Mouse (Mus musculus) layer of hippocampus, adult 8-10 months (tissue): ENCODE measurements around the gene Nr2e1. TPM values are rescaled to one million over a fixed set of nuclear protein-coding genes. Genes with fewer than 3 reads are reported as not detected.

ENCODE experiments used
- DNase-seq, 2 experiments: peaks; one replicate each; pipeline ENCODE4 v3.0.0; 2022; ENCODE audit warnings: low spot score in 2 of 2
- total RNA-seq, 4 experiments: library from RNA; stranded (reverse); gene quantifications; 2 replicates each; pipeline ENCODE4 v1.2.4; 2022

The Nr2e1 gene
- total RNA-seq, 4 experiments from 2014 or later: 14.7 to 17.3 (median 16.0) TPM

DNA sequence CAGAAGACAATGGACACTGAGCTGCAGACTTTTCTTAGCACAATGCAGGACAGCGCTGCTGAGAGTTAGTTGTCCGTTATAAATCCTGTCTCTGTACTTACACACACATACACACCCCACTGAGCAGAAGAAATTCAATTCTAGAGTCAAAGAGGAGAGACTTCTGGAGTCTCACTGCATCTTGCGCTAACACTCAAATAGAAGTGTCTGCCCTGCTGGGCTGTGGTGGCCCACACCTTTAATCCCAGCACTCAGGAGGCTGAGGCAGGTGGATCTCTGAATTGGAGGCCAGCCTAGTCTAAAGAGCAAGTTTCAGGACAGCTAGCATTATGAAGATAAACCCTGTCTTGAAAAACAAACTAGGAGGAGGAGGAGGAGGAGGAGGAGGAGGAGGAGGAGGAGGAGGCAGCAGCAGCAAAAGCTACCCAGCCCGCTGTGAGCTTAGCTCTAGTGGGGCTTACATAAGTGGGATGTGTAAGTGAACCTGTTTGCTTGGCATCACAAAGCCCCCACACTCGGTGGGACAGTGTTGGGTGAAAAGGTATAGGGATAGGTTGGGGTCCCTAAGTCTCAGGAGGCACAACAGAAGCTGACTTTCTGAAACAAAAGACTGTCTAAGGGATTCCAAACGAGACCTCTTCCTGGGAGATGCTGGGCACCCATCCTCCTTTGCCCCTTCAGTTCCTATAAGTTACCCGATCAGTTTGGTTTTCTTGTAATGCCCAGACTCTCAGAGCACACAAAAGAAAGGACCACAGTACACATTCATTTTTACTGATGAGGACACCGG lies 4.7 kb upstream of the Nr2e1 start:
- DNase-seq: no peak

DNA sequence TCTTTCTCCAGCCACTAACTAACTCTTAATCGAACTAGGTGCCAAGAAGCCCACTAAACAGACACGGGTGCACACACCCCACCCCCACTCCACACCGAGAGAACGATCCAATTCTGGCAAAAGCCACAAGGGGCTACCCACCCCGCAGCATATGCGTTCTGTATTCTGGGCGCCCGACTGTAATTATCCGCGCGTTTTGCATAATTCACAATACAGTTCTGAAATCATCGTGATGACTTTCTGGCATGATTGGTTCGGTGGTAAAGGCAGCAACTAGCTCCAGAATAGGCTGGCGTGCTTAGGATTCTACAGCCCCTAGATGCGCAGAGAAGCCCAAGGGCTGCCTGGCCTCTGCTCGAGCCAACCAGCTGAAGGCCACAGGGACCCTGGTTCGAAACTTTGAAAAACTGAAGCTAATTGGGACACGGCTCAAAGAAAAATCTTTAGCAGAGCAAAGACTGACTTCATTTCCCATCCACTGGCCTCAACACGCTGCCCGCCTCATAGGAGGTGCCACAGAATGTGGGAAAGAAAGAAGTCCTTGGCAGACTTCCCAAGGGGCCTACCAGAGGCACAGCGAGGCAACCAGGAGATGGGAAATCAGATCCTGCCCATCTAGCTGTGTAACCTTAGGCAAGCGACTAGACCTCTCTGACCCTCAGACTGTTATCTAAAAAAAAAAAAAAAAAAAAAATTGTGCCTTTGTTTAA lies 2.3 kb upstream of the Nr2e1 start:
- no peak for DNase-seq

DNA sequence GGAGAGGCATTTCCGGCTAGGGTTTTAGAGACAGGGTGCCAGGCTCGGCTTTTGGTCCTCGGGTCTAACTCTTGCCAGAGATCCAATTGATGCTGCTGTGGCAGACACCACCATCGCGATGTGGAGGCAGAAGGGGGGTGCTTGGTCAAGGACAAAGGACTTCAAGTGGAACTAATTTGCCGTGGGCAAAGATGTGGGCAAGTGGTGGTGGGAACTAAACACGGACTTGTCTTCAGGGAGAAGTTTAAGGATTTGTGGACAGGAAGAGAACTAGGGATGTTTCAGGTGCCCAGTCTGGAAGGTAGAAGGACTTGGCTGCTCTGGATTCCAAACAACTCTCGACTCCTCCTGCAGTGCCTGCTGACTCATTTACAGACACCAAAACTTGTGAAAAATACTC lies 1.7 kb upstream of the Nr2e1 start:
- DNase-seq: no peak

DNA sequence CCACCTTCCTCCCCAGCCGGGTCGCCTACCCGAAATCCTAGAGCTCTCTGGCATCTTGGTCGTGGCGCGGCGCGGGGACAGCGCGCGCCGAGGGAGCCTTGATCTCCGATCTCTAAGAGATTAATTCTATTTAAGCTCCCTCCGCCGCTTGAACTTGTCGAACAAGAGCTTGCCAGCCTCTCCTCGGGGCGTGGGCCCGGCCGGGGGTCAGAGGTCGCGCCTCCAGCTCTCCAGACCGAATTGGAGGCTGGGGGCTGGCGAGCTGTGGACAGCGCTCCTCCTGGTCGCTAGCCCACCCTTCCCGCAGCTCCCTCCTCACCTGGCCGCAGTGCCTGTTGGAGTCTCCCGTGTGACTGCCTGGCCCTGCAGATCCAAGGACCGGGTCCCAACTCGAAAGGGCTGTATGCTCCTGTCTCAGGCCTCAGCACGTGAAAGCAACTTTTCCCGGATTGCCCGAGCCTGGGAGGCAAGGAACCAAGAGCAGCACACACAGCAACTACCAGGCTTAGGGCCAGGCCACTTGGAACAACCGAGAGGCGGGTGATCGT lies 1.1 kb upstream of the Nr2e1 start:
- no peak for DNase-seq

DNA sequence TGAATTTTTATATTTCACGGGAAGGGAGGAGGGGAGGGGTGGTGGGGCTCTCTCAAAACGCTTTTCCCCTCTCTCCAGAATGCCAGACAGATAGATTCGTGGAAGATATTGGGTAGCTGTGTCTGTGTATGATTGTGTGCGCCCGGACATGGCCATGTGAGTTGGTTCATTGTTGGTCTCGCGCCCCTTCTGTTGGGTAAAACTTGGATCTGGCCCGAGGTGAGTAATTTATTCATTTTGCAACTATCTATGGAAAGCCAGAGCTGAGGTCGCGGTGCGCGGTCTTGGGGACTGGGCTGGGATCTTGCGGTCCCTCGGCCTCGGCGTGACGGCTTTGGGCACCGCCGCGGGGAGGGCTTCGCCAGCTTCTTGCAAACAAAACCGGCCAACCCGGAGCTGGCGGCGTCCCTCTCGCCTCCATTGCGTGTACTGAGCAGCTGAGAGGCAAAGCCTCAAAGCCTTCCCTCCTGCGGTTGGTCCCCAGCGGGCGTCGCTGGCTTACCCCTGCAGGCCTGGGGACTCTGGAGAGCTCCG lies 537 bp upstream of the Nr2e1 start:
- DNase-seq: no peak

DNA sequence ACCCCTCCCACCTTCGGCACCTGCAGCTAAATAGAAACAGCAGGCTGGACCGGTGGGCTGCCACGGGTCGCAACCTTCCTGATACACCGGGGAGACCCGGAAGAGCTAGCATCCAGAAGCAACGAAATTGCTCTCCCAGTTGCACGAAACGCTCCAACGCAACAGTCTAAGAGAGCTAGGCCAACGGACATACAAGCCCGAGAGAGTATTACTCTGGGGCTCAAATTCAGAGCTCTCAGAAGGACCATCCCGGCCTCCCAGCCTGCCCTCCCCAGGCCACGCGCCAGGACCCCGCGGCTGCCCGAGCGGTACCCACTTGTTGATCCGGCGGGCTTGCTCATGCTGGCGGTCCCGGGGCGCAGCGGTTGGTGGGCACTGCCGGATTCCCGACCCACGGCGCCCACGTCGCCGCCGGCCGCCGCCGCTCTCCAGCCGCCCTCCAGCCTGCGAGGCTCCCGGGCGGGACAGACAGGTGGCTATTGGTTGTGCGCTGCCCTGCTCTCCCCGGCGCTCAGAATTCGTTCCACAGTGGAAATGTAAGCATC lies 794 bp downstream of the Nr2e1 start:
- no peak for DNase-seq

DNA sequence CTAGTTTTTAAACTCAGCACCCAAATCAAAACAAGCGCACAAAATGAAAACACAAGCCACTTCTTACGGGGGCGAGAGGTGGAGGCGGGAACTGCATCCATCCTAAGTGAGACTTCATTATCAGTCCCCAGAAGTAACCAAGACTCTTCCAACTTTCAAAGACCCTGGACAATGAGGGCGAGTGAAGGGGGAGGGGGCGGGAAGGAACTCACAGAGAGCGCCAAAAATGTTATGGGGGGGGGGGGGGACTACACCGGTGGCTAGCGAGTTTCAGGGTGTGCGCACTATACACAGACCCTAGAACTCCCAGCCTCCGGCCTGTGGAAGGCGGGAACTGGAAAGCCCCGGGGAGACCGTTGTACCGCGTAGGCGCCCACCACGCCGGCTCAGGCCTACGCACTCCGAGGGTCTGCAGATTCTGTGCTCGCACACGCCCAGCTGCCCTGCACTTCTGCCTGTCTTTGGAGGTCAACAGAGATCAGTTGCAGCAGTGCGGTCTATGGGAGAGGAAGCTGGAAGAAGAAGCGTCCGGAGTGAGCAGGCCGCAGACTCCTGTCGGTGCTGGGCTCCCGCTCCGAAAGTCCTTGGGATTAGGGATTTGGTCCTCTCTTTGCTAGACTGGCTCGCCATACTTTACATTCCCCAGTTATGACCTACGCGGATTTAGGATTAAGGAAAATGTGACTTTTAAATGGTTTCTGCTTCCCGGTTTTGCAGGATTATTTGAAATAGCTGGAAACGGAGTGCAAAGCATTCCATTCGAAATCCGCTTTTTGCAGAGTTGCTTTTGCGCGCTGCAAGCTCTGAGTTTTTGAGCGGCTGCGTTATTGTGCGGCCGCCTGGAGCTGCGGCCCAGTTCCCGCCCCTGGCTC lies 1.5 kb downstream of the Nr2e1 start:
- DNase-seq: no peak

DNA sequence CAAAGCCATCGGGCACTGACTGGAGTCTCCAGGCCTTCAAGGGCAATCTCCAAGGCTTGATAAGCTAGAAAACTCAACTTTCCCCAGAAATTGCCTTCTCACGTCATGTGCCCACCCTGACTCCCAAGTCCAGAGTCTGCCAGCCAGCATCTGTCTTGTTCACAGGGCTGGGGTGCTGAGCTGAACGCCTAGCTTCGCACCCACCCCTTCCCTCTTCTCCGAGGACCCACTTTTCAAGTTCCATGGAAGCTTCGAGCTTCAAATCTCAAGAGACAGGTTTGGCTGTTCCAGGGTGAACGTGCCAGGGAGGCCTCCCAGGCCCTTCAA lies 2.5 kb downstream of the Nr2e1 start:
- DNase-seq: no peak

DNA sequence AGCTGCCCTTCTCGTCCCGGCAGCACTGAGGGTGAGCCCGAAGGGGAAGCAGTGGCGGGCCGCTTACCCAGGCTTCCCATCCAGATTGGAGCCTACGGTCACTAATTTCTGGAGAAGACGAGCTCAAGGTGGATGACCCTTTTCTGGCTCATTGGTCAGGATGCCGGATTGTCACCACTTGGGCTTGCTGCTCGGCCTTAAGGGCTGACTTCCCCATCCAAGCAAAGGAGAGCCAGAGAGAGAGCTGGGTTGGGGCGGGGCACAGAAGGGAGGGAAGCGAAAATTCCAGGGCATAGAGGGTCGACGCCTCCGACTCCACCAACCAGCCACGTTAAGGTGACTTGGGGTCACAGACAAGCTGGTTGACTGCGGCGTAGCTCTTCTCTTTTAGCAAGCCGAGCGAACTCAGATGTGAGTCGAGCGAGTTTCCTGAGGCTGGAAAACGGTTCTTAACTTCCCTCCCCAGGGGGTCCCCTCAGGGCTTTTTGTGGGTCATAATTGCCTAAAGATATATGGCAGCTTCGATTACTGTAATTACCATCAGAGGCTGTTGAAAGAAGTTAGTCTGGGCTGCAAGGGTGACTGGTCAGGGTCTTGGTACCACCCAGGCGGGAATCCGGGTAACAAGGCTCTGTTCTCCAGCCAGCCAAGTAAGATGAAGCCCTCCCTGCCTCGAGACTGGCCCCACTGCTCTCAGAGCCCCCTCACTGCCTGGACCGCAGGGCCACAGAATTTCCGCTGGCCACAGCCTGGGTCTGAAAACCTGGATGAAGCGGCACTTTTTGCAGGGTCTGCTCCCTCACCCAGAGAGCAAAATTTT lies 3.1 kb downstream of the Nr2e1 start:
- DNase-seq: no peak

DNA sequence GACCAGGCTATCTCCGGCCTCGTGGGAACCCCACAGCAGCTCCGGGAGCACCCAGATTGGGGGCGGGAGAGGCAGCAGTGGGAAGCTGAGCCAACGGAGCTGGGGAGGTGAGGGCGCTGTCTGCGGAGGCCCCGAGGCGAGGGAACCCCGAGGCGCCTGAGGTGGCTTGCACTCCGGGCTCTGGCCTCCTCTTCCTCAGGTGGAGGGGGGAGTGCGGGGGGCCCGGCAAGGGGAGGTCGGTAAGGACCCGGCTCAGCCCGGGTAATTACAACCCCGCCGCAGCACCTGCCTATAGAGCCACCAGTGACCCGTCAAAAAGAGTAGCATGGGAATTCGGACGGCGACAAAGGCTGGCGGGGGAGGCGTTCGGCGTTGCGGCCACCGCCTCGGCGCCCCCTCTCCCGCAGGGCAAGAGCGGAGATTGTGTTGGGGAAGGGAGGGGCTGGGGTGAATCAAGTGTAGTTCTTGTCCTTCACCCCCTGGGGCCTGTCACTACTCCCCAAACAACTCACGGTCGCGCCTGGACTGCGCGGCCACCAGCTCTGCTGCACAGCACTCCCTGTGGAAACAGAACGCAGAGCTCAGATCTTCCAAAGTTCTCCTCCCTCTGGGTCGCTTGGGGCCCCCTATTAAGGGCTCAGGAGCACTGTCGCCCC lies 3.8 kb downstream of the Nr2e1 start:
- DNase-seq: no peak

DNA sequence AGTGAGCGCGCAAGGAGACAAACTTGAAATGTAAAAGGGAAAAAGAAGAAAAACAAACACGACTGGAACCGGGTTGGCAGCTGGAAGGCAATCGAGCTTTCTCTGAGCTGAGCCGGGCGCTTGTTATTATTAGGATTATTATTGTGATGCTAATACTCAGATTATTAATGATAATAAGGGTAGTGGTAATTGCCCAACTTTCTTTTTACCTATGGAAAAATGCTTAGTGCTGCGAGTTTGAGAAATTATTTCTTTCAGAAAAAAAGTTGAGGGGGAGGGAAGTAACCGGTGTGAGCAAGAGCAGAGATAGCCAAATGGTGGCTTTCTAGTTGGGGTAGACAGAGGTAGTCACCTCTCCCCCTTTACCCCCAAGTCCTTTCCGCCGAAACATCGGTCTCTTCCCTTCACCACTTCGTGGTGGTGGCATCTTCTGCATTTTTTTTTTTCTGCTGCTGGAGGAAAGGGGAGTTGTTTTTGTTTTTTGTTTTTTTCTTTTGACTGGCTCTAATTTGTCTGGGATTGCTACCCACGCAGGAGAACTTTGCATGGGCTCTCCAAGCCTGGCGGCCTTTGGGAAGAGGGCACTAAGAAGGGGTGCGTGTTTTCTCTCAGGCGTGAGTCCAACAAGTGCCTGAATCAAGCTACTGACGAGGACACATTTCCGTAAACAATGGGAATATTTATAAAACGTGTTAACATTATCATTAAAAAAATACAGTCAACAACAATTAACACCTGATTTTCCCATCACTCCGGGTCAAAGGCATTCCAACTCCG lies 4.5 kb downstream of the Nr2e1 start:
- no peak for DNase-seq

DNA sequence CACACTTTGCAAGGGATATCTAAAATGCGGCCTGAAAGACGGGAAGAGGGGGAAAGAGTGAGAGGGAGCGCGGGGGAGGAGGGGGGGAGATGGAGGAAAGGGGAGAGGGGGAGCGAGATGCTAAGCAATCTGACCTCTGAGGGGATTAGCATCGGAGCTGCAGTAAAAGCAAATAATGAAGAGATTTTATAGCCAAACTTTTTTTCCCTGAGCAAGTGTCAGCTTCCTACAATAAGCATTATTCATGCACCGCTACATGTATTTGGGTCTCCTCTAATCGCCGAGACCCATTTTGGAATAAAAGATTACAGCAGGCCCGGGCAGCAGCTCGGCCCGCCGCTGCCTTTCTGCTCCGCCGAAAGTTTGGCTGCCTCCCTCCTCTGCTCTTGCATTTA lies 5.2 kb downstream of the Nr2e1 start:
- DNase-seq: no peak

DNA sequence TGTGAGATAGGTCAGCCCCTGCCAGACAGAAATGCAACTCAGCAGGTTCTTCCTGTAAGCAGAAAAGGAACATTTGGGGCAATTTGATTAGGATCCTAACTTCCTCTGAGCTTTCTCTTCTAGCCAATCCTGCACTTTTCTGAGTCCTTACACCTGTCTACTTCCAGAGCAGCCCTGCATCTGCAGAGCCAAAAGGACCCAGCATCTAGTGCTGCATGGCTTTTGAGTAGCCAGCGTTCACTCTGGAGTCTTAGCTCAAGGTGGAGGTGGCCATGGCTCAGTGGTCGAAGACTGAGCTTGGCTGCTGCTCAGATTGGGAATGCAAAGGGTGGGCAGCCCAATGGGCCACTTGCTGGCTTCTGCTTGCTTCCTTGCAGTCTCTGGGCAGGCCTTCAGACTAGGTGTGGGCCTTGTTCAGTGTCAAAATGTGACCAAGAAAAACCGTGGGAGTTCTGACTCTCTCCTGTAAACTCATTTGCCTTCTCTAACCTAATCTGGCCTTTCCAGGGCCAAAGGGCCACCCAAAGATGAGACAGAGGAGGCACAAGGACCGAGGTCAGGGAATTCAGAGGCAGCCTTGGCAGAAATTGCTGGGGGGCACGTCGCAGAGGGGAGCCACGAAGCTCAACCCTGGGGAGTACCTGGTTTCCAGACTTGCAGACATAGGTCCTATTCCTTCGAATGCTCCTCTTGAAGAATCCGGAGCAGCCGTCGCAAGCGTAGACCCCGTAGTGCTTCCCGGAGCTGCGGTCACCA lies 5.7 kb downstream of the Nr2e1 start:
- no peak for DNase-seq

DNA sequence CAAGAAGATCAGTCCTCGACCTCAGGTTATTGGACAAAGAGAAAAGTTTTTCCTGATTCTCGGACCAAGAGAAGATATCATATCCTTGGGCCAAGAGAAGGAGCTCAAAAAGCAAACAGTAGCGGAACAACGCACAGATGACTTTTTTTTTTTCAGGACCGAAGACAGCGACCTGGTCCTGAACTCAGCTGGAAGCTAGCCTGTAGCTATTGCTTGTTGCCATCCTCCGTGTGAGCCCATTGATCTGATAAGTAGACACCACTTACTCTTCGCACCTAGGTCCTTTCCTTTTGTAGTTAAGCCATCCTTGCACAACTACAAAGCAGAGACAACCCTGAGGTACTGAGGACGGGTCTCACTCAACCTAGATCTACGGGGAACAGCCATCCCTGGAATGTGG lies 8.8 kb downstream of the Nr2e1 start:
- no peak for DNase-seq

DNA sequence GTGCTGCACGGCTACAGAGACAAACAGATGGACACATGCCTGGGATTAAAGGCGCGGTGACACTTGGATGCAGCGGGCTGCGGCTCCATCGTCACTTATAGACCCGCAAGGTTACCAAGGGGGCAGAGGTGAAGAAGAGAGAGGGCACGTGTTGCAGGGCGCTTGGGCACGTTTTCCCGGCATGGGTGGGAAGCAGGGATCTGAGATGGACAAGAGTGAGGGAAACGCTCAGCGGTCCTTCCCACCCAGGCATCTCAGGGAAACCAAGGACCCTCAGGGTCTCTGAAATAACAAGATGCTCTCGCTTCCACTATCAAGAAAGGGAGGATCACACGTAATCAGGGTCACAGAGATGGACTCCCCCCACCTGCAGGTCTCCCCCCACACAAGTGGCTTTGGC lies 10.5 kb downstream of the Nr2e1 start:
- no peak for DNase-seq

DNA sequence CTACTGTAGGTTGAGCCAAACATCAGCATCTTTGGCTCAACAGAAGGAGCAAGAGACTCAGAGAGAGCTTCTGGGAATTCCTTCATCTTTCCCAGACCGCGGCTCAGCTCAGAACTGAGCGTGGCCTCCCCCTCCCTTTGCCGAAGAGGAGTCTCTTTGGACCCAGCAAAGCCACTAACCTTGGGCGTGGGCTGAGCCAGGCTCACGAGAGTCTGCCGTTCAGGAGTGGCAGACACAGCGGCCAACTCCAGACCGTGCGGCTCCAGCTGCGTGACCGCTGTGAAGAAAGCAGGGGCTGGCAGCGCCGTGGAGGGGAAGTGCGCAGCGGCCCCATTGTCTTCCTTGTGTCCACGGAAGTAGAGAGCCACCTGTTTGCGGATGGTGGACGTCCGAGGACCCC lies 10.9 kb downstream of the Nr2e1 start:
- no peak for DNase-seq

DNA sequence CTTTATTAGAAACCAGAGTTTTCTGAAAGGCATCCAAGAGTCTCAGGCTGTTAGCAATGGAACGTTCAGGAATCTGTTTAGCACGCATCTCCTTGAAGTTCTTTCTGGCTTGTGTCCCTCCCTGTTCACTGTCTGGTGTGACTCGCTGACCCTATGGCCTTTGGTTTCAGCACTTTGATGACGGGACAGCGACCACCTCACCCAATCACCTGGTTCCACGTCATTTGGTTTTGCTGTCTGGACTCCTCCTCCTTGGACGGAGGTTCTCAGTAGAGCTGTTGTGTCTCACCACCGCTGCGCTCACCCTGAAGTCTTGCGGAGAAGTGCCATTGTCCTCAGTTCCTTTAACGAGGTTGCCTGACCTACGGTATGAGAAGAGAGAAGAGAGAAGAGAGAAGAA lies 21.2 kb downstream of the Nr2e1 start:
- no peak for DNase-seq

DNA sequence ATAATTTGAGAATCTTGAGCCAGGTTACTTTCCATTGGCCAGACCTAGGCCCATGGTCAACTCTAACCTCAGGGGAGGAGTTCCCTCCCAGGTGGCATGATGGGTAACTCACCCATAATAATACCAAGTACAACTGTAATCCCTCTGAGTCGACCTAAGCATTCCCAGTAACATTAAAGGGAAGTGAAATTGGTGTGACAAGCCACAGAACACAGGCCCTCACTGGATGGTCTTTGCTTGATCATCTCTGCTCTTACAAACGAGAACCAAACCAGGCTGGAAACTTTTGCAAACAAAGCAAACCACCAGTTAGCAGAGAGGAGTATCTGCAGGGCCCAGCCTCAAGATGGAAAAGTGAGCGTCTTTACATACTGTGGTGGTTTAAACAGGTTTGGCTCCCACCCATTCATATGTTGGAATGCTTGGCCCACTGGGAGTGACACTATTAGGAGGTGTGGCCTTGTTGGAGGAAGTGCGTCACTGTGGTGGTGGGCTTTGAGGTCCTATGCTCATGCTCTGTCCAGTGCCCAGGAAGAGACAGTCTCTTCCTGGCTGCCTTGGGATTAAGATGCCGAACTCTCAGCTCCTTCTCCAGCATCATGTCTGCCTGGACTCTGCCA lies 23.7 kb downstream of the Nr2e1 start:
- DNase-seq: no peak
